Mouse (Mus musculus): ENCODE measurements around the gene Aqp1.

Gene Aqp1

GRCm38 (mm10) chr6:55332100-55332772, 4.0 kb upstream of the Aqp1 start:
- DNase-seq (ENCODE audit: low spot score in 2 of 2) = no peak

- no peak for DNase-seq (ENCODE audit: low spot score in 2 of 2)
These were observed 3.5 kb upstream of the Aqp1 start for GRCm38 (mm10) chr6:55332773-55333109.

GRCm38 (mm10) chr6:55337242-55337641, 1.0 kb downstream of the Aqp1 start:
- no peak for DNase-seq (ENCODE audit: low spot score in 2 of 2)

GRCm38 (mm10) chr6:55338077-55338476, 1.8 kb downstream of the Aqp1 start:
- no peak for DNase-seq (ENCODE audit: low spot score in 2 of 2)

GRCm38 (mm10) chr6:55338934-55339825, 2.9 kb downstream of the Aqp1 start:
- DNase-seq (ENCODE audit: low spot score in 2 of 2) = no peak

- no peak for DNase-seq (ENCODE audit: low spot score in 2 of 2)
These were observed 5.5 kb downstream of the Aqp1 start for GRCm38 (mm10) chr6:55341688-55342087.

- no peak for DNase-seq (ENCODE audit: low spot score in 2 of 2)
These were observed 6.1 kb downstream of the Aqp1 start for GRCm38 (mm10) chr6:55342328-55342727.

GRCm38 (mm10) chr6:55343446-55343845, 7.2 kb downstream of the Aqp1 start:
- no peak for DNase-seq (ENCODE audit: low spot score in 2 of 2)

- no peak for DNase-seq (ENCODE audit: low spot score in 2 of 2)
These were observed 8.2 kb downstream of the Aqp1 start for GRCm38 (mm10) chr6:55344291-55345016.

GRCm38 (mm10) chr6:55345264-55345663, 9.0 kb downstream of the Aqp1 start:
- DNase-seq (ENCODE audit: low spot score in 2 of 2) = no peak

GRCm38 (mm10) chr6:55346491-55346890, 10.3 kb downstream of the Aqp1 start:
- no peak for DNase-seq (ENCODE audit: low spot score in 2 of 2)

GRCm38 (mm10) chr6:55347711-55348571, 11.7 kb downstream of the Aqp1 start:
- DNase-seq (ENCODE audit: low spot score in 2 of 2) = peak in 1 of 2 experiments; percentile 55

- DNase-seq (ENCODE audit: low spot score in 2 of 2) = no peak
These were observed 13.0 kb downstream of the Aqp1 start for GRCm38 (mm10) chr6:55349231-55349630.

GRCm38 (mm10) chr6:55350383-55350952, 14.2 kb downstream of the Aqp1 start:
- peak in 1 of 2 experiments; percentile 47 for DNase-seq (ENCODE audit: low spot score in 2 of 2)

- DNase-seq (ENCODE audit: low spot score in 2 of 2) = no peak
These were observed 15.5 kb downstream of the Aqp1 start for GRCm38 (mm10) chr6:55351712-55352111.

- no peak for DNase-seq (ENCODE audit: low spot score in 2 of 2)
These were observed 17.6 kb downstream of the Aqp1 start for GRCm38 (mm10) chr6:55353711-55354445.

- no peak for DNase-seq (ENCODE audit: low spot score in 2 of 2)
These were observed 18.4 kb downstream of the Aqp1 start for GRCm38 (mm10) chr6:55354456-55355117.

- no peak for DNase-seq (ENCODE audit: low spot score in 2 of 2)
These were observed 19.3 kb downstream of the Aqp1 start for GRCm38 (mm10) chr6:55355575-55355974.

GRCm38 (mm10) chr6:55356017-55356703, 19.9 kb downstream of the Aqp1 start:
- DNase-seq (ENCODE audit: low spot score in 2 of 2) = no peak
